Mouse (Mus musculus) heart, embryonic 10.5 days (tissue): Measurements from ENCODE around the gene Tmprss2. TPM values are rescaled to one million over a fixed set of nuclear protein-coding genes. Genes with fewer than 3 reads are reported as not detected.
"Not testable (repeated sequence)": the region's sequence is repeated elsewhere in the genome, so short reads cannot be mapped to it uniquely, and the experiment has no call there.

Source experiments
- DNase-seq: peaks from one replicate; pipeline ENCODE4 v3.0.0-alpha.2; 2017; ENCODE audit warnings: low spot score
- H3K27ac ChIP-seq: fragments of 300-500 bp; sonication (generic); 2 replicates; pipeline ENCODE4 v1.5.1; 2016; ENCODE audit warnings: mild to moderate bottlenecking
- H3K27me3 ChIP-seq: fragments of 300-500 bp; sonication (generic); 2 replicates; pipeline ENCODE4 v1.6.1; 2016; ENCODE audit warnings: mild to moderate bottlenecking; ENCODE audit not compliant: poor library complexity, insufficient read depth, severe bottlenecking
- H3K36me3 ChIP-seq: fragments of 300-500 bp; sonication (generic); 2 replicates; pipeline ENCODE4 v1.6.1; 2016; ENCODE audit warnings: mild to moderate bottlenecking, moderate library complexity
- H3K4me1 ChIP-seq: fragments of 300-500 bp; sonication (generic); 2 replicates; pipeline ENCODE4 v1.6.1; 2016; ENCODE audit warnings: mild to moderate bottlenecking
- H3K4me3 ChIP-seq: fragments of 300-500 bp; sonication (generic); 2 replicates; pipeline ENCODE4 v1.5.1; 2016; ENCODE audit warnings: mild to moderate bottlenecking, moderate library complexity
- H3K9me3 ChIP-seq: fragments of 300-500 bp; sonication (generic); 2 replicates; pipeline ENCODE4 v1.6.1; 2016; ENCODE audit warnings: mild to moderate bottlenecking, moderate library complexity
- WGBS: fragments of 180-500 bp; shearing (Covaris S2); methylation state at CpG from one replicate; pipeline ENCODE4 v1.1.7; 2016; 5-methylcytosine and 5-hydroxymethylcytosine counted together
- polyA plus RNA-seq: library from polyadenylated mRNA; unstranded; fragments of >200 nt; fragmentation: Nextera tagmentation; extraction: Ambion mirVana; gene quantifications from 2 replicates; pipeline ENCODE4 v1.2.1, GENCODE M21; 2016

The Tmprss2 gene
- polyA plus RNA-seq, 1 experiment from 2014 or later: 2.5 TPM

GRCm38 (mm10) chr16:97609676-97610075 lies 1.3 kb downstream of the Tmprss2 start:
- no peak overlapping the region for H3K27ac ChIP-seq
- no peak overlapping the region for H3K4me3 ChIP-seq
- H3K4me1 ChIP-seq: peaks cover 16% of the 10 kb centered on the region
- H3K36me3 ChIP-seq: no peaks in the 10 kb centered on the region
- peaks cover 68% of the 10 kb centered on the region for H3K27me3 ChIP-seq
- H3K9me3 ChIP-seq: no peaks in the 10 kb centered on the region
- WGBS: 73% methylated on average over 2 of the region's 2 CpGs
- no peak for DNase-seq

GRCm38 (mm10) chr16:97607956-97608355 lies 3.0 kb downstream of the Tmprss2 start:
- no peak for DNase-seq
- H3K27me3 ChIP-seq: peaks cover 56% of the 10 kb centered on the region
- no peak overlapping the region for H3K4me3 ChIP-seq
- H3K4me1 ChIP-seq: peaks cover 16% of the 10 kb centered on the region
- no peaks in the 10 kb centered on the region for H3K36me3 ChIP-seq
- H3K9me3 ChIP-seq: no peaks in the 10 kb centered on the region
- 90% methylated on average over 1 of the region's 1 CpGs for WGBS
- H3K27ac ChIP-seq: no peak overlapping the region

GRCm38 (mm10) chr16:97606829-97607228 lies 4.2 kb downstream of the Tmprss2 start:
- H3K4me1 ChIP-seq: peaks cover 16% of the 10 kb centered on the region
- no peak overlapping the region for H3K4me3 ChIP-seq
- H3K27me3 ChIP-seq: peaks cover 50% of the 10 kb centered on the region
- WGBS: 63% methylated on average over 2 of the region's 2 CpGs
- H3K9me3 ChIP-seq: no peaks in the 10 kb centered on the region
- no peak for DNase-seq
- no peak overlapping the region for H3K27ac ChIP-seq
- no peaks in the 10 kb centered on the region for H3K36me3 ChIP-seq

GRCm38 (mm10) chr16:97605957-97606721 lies 4.9 kb downstream of the Tmprss2 start:
- H3K36me3 ChIP-seq: no peaks in the 10 kb centered on the region
- no peak overlapping the region for H3K4me3 ChIP-seq
- peaks cover 11% of the 10 kb centered on the region for H3K4me1 ChIP-seq
- no peaks in the 10 kb centered on the region for H3K9me3 ChIP-seq
- H3K27ac ChIP-seq: no peak overlapping the region
- 86% methylated on average over 9 of the region's 9 CpGs for WGBS
- peaks cover 43% of the 10 kb centered on the region for H3K27me3 ChIP-seq
- DNase-seq: no peak

- no peak overlapping the region for H3K27ac ChIP-seq
- H3K4me1 ChIP-seq: no peaks in the 10 kb centered on the region
- H3K9me3 ChIP-seq: no peaks in the 10 kb centered on the region
- 63% methylated on average over 1 of the region's 1 CpGs for WGBS
- H3K36me3 ChIP-seq: no peaks in the 10 kb centered on the region
- H3K4me3 ChIP-seq: no peak overlapping the region
- H3K27me3 ChIP-seq: peaks cover 4% of the 10 kb centered on the region; the same call in 1 of the 2 replicates
- DNase-seq: no peak
These were observed 8.7 kb downstream of the Tmprss2 start for GRCm38 (mm10) chr16:97602256-97602655.

- no peak for DNase-seq
- 66% methylated on average over 2 of the region's 2 CpGs for WGBS
- H3K4me1 ChIP-seq: no peaks in the 10 kb centered on the region
- no peaks in the 10 kb centered on the region for H3K9me3 ChIP-seq
- H3K27me3 ChIP-seq: no peaks in the 10 kb centered on the region
- H3K27ac ChIP-seq: no peak overlapping the region
- H3K4me3 ChIP-seq: no peak overlapping the region
- no peaks in the 10 kb centered on the region for H3K36me3 ChIP-seq
These were observed 10.4 kb downstream of the Tmprss2 start for GRCm38 (mm10) chr16:97600591-97600990.

- Histone ChIP-seq H3K9me3 (no peaks in the 10 kb centered on the region), H3K4me1 (no peaks in the 10 kb centered on the region), H3K27me3 (no peaks in the 10 kb centered on the region), H3K4me3 (no peak overlapping the region), H3K36me3 (no peaks in the 10 kb centered on the region), H3K27ac (no peak overlapping the region)
- WGBS: 80% methylated on average over 2 of the region's 2 CpGs
- DNase-seq: no peak
These were observed 12.9 kb downstream of the Tmprss2 start for GRCm38 (mm10) chr16:97598046-97598445.

GRCm38 (mm10) chr16:97593816-97594509 lies 17.0 kb downstream of the Tmprss2 start:
- Histone ChIP-seq H3K4me1 (no peaks in the 10 kb centered on the region), H3K27me3 (no peaks in the 10 kb centered on the region), H3K4me3 (no peak overlapping the region), H3K27ac (no peak overlapping the region), H3K9me3 (no peaks in the 10 kb centered on the region), H3K36me3 (no peaks in the 10 kb centered on the region)
- 58% methylated on average over 4 of the region's 4 CpGs for WGBS
- no peak for DNase-seq

- WGBS: 40% methylated on average over 1 of the region's 1 CpGs
These were observed 17.9 kb downstream of the Tmprss2 start for GRCm38 (mm10) chr16:97593057-97593456.

GRCm38 (mm10) chr16:97591512-97591911 lies 19.5 kb downstream of the Tmprss2 start:
- no peak for DNase-seq
- WGBS: 80% methylated on average over 2 of the region's 2 CpGs
- no peak overlapping the region for H3K27ac ChIP-seq
- H3K36me3 ChIP-seq: no peaks in the 10 kb centered on the region
- H3K4me1 ChIP-seq: no peaks in the 10 kb centered on the region
- H3K9me3 ChIP-seq: no peaks in the 10 kb centered on the region
- H3K27me3 ChIP-seq: no peaks in the 10 kb centered on the region
- no peak overlapping the region for H3K4me3 ChIP-seq

More at GRCm38 (mm10) chr16:97593057-97593456, 17.9 kb downstream of the Tmprss2 start:
- H3K4me3 ChIP-seq: no peak overlapping the region
- no peaks in the 10 kb centered on the region for H3K36me3 ChIP-seq
- H3K27ac ChIP-seq: no peak overlapping the region
- no peaks in the 10 kb centered on the region for H3K27me3 ChIP-seq
- H3K4me1 ChIP-seq: no peaks in the 10 kb centered on the region
- no peaks in the 10 kb centered on the region for H3K9me3 ChIP-seq
- no peak for DNase-seq

- H3K27me3 ChIP-seq, H3K4me1 ChIP-seq, DNase-seq, H3K4me3 ChIP-seq, H3K27ac ChIP-seq, H3K36me3 ChIP-seq, H3K9me3 ChIP-seq: not testable (repeated sequence)
- 76% methylated on average over 1 of the region's 1 CpGs for WGBS
These were observed 28.1 kb downstream of the Tmprss2 start for GRCm38 (mm10) chr16:97582876-97583275.

GRCm38 (mm10) chr16:97569426-97569825 lies 41.6 kb downstream of the Tmprss2 start:
- WGBS: 47% methylated on average over 1 of the region's 1 CpGs
- DNase-seq: no peak
- Histone ChIP-seq H3K4me1 (no peaks in the 10 kb centered on the region), H3K27me3 (no peaks in the 10 kb centered on the region), H3K9me3 (no peaks in the 10 kb centered on the region), H3K27ac (no peak overlapping the region), H3K4me3 (no peak overlapping the region), H3K36me3 (no peaks in the 10 kb centered on the region)

- no peaks in the 10 kb centered on the region for H3K27me3 ChIP-seq
- no peaks in the 10 kb centered on the region for H3K4me1 ChIP-seq
- H3K4me3 ChIP-seq: no peak overlapping the region
- no peaks in the 10 kb centered on the region for H3K9me3 ChIP-seq
- H3K27ac ChIP-seq: no peak overlapping the region
- no peaks in the 10 kb centered on the region for H3K36me3 ChIP-seq
- DNase-seq: no peak
- 59% methylated on average over 9 of the region's 9 CpGs for WGBS
These were observed 42.3 kb downstream of the Tmprss2 start for GRCm38 (mm10) chr16:97568662-97569061.
